Mouse (Mus musculus): ENCODE measurements around the gene Acads. TPM values are rescaled to one million over a fixed set of nuclear protein-coding genes. Genes with fewer than 3 reads are reported as not detected.

The Acads gene
- polyA plus RNA-seq, 1 experiment: 30.6 TPM

- Histone ChIP-seq H3K4me1 (ENCODE audit: control insufficient read depth, insufficient read depth, insufficient read length) (no peaks in the 10 kb centered on the region; the same call in 1 of the 2 replicates), H3K36me3 (ENCODE audit: control insufficient read depth, insufficient read depth, low read length) (0 out of 2 replicates have a peak, but pooled peaks cover 1% of the 10 kb centered on the region), H3K27ac (ENCODE audit: insufficient read depth, low read length) (no peak overlapping the region), H3K4me3 (ENCODE audit: extremely low read depth, insufficient read depth, insufficient read length) (no peak overlapping the region), H3K27me3 (ENCODE audit: control insufficient read depth, insufficient read depth, low read length) (no peaks in the 10 kb centered on the region)
- no peak for TF ChIP-seq CTCF (IDR thresholded peaks at IDR 0.05; ENCODE audit: extremely low read depth, insufficient read depth, insufficient read length, insufficient replicate concordance)
- no peak for TF ChIP-seq POLR2A (IDR thresholded peaks at IDR 0.05; ENCODE audit: low read depth, low read length)
- no peak for DNase-seq (ENCODE audit: low read depth in 1 of 2, low spot score in 2 of 2)
- 74% methylated on average over 3 of the region's 3 CpGs for WGBS
These were observed 49.5 kb downstream of the Acads start for GRCm38 (mm10) chr5:115069611-115070010.

- no peak for DNase-seq (ENCODE audit: low read depth in 1 of 2, low spot score in 2 of 2)
- no peak for TF ChIP-seq CTCF (IDR thresholded peaks at IDR 0.05; ENCODE audit: extremely low read depth, insufficient read depth, insufficient read length, insufficient replicate concordance)
- TF ChIP-seq POLR2A (IDR thresholded peaks at IDR 0.05; ENCODE audit: low read depth, low read length): no peak
- Histone ChIP-seq H3K36me3 (ENCODE audit: control insufficient read depth, insufficient read depth, low read length) (peaks cover 4% of the 10 kb centered on the region; the same call in 1 of the 2 replicates), H3K4me1 (ENCODE audit: control insufficient read depth, insufficient read depth, insufficient read length) (no peaks in the 10 kb centered on the region; the same call in 1 of the 2 replicates), H3K27me3 (ENCODE audit: control insufficient read depth, insufficient read depth, low read length) (no peaks in the 10 kb centered on the region), H3K27ac (ENCODE audit: insufficient read depth, low read length) (no peak overlapping the region), H3K4me3 (ENCODE audit: extremely low read depth, insufficient read depth, insufficient read length) (no peak overlapping the region)
- WGBS: 66% methylated on average over 11 of the region's 11 CpGs
These were observed 50.3 kb downstream of the Acads start for GRCm38 (mm10) chr5:115068671-115069421.

GRCm38 (mm10) chr5:115066245-115066644 lies 52.9 kb downstream of the Acads start:
- Histone ChIP-seq H3K27me3 (ENCODE audit: control insufficient read depth, insufficient read depth, low read length) (no peaks in the 10 kb centered on the region), H3K36me3 (ENCODE audit: control insufficient read depth, insufficient read depth, low read length) (peaks cover 4% of the 10 kb centered on the region; the same call in 1 of the 2 replicates), H3K4me3 (ENCODE audit: extremely low read depth, insufficient read depth, insufficient read length) (no peak overlapping the region), H3K4me1 (ENCODE audit: control insufficient read depth, insufficient read depth, insufficient read length) (no peaks in the 10 kb centered on the region; the same call in 1 of the 2 replicates), H3K27ac (ENCODE audit: insufficient read depth, low read length) (no peak overlapping the region)
- WGBS: 66% methylated on average over 4 of the region's 4 CpGs
- DNase-seq (ENCODE audit: low read depth in 1 of 2, low spot score in 2 of 2): no peak
- no peak for TF ChIP-seq POLR2A (IDR thresholded peaks at IDR 0.05; ENCODE audit: low read depth, low read length)
- no peak for TF ChIP-seq CTCF (IDR thresholded peaks at IDR 0.05; ENCODE audit: extremely low read depth, insufficient read depth, insufficient read length, insufficient replicate concordance)

- Histone ChIP-seq H3K36me3 (ENCODE audit: control insufficient read depth, insufficient read depth, low read length) (peaks cover 4% of the 10 kb centered on the region; the same call in 1 of the 2 replicates), H3K4me1 (ENCODE audit: control insufficient read depth, insufficient read depth, insufficient read length) (peaks cover 6% of the 10 kb centered on the region; the same call in 1 of the 2 replicates), H3K27ac (ENCODE audit: insufficient read depth, low read length) (no peak overlapping the region), H3K27me3 (ENCODE audit: control insufficient read depth, insufficient read depth, low read length) (no peaks in the 10 kb centered on the region), H3K4me3 (ENCODE audit: extremely low read depth, insufficient read depth, insufficient read length) (no peak overlapping the region)
- 93% methylated on average over 7 of the region's 7 CpGs for WGBS
- TF ChIP-seq CTCF (IDR thresholded peaks at IDR 0.05; ENCODE audit: extremely low read depth, insufficient read depth, insufficient read length, insufficient replicate concordance) (no peak), POLR2A (IDR thresholded peaks at IDR 0.05; ENCODE audit: low read depth, low read length) (no peak)
- DNase-seq (ENCODE audit: low read depth in 1 of 2, low spot score in 2 of 2): no peak
These were observed 55.8 kb downstream of the Acads start for GRCm38 (mm10) chr5:115063391-115063790.

GRCm38 (mm10) chr5:115062566-115062965 lies 56.6 kb downstream of the Acads start:
- Histone ChIP-seq H3K4me3 (ENCODE audit: extremely low read depth, insufficient read depth, insufficient read length) (no peak overlapping the region), H3K27ac (ENCODE audit: insufficient read depth, low read length) (no peak overlapping the region), H3K27me3 (ENCODE audit: control insufficient read depth, insufficient read depth, low read length) (no peaks in the 10 kb centered on the region), H3K36me3 (ENCODE audit: control insufficient read depth, insufficient read depth, low read length) (peaks cover 4% of the 10 kb centered on the region; the same call in 1 of the 2 replicates), H3K4me1 (ENCODE audit: control insufficient read depth, insufficient read depth, insufficient read length) (peaks cover 7% of the 10 kb centered on the region; the same call in 1 of the 2 replicates)
- WGBS: 89% methylated on average over 1 of the region's 1 CpGs
- TF ChIP-seq POLR2A (IDR thresholded peaks at IDR 0.05; ENCODE audit: low read depth, low read length): no peak
- TF ChIP-seq CTCF (IDR thresholded peaks at IDR 0.05; ENCODE audit: extremely low read depth, insufficient read depth, insufficient read length, insufficient replicate concordance): no peak
- DNase-seq (ENCODE audit: low read depth in 1 of 2, low spot score in 2 of 2): no peak

- 84% methylated on average over 3 of the region's 3 CpGs for WGBS
- Histone ChIP-seq H3K4me1 (ENCODE audit: control insufficient read depth, insufficient read depth, insufficient read length) (peaks cover 11% of the 10 kb centered on the region; the same call in 1 of the 2 replicates), H3K36me3 (ENCODE audit: control insufficient read depth, insufficient read depth, low read length) (peaks cover 4% of the 10 kb centered on the region; the same call in 1 of the 2 replicates), H3K27me3 (ENCODE audit: control insufficient read depth, insufficient read depth, low read length) (no peaks in the 10 kb centered on the region), H3K4me3 (ENCODE audit: extremely low read depth, insufficient read depth, insufficient read length) (no peak overlapping the region), H3K27ac (ENCODE audit: insufficient read depth, low read length) (no peak overlapping the region)
- no peak for TF ChIP-seq POLR2A (IDR thresholded peaks at IDR 0.05; ENCODE audit: low read depth, low read length)
- no peak for TF ChIP-seq CTCF (IDR thresholded peaks at IDR 0.05; ENCODE audit: extremely low read depth, insufficient read depth, insufficient read length, insufficient replicate concordance)
- no peak for DNase-seq (ENCODE audit: low read depth in 1 of 2, low spot score in 2 of 2)
These were observed 58.2 kb downstream of the Acads start for GRCm38 (mm10) chr5:115060977-115061376.

Other genes with a start within 250 kb of the Acads start
- 5.6 and 5.8 TPM in 2 replicates for gene Oasl2, start 222.4 kb downstream of the Acads start, polyA plus RNA-seq (2012; rRNA removed)
- 10.1 and 12.6 TPM in 2 replicates for gene Oasl1, start 196.1 kb downstream of the Acads start, polyA plus RNA-seq (2012; rRNA removed)
- gene 2210016L21Rik, start 177.2 kb downstream of the Acads start, polyA plus RNA-seq (2012; rRNA removed): 17.9 and 19.3 TPM in 2 replicates
- 0.20 and 0.22 TPM in 2 replicates for gene Hnf1a, start 148.3 kb downstream of the Acads start, polyA plus RNA-seq (2012; rRNA removed)
- 47.7 and 55.6 TPM in 2 replicates for gene Sppl3, start 108.2 kb downstream of the Acads start, polyA plus RNA-seq (2012; rRNA removed)
- gene Gm10401, start 21.1 kb downstream of the Acads start, polyA plus RNA-seq (2012; rRNA removed): not detected in 2 replicates
- gene Unc119b, start 15.6 kb upstream of the Acads start, polyA plus RNA-seq (2012; rRNA removed): 38.7 and 44.4 TPM in 2 replicates
- 39.1 and 44.0 TPM in 2 replicates for gene Mlec, start 38.8 kb upstream of the Acads start, polyA plus RNA-seq (2012; rRNA removed)
- gene Cabp1, start 75.0 kb upstream of the Acads start, polyA plus RNA-seq (2012; rRNA removed): 0.72 and 1.5 TPM in 2 replicates
- 55.6 and 85.5 TPM in 2 replicates for gene Pop5, start 116.5 kb upstream of the Acads start, polyA plus RNA-seq (2012; rRNA removed)
- 124 and 125 TPM in 2 replicates for gene Rnf10, start 153.6 kb upstream of the Acads start, polyA plus RNA-seq (2012; rRNA removed)
- gene Coq5, start 160.3 kb upstream of the Acads start, polyA plus RNA-seq (2012; rRNA removed): 6.3 and 6.6 TPM in 2 replicates
- 135 and 214 TPM in 2 replicates for gene Dynll1, start 181.7 kb upstream of the Acads start, polyA plus RNA-seq (2012; rRNA removed)
- 57.8 and 102 TPM in 2 replicates for gene Srsf9, start 207.8 kb upstream of the Acads start, polyA plus RNA-seq (2012; rRNA removed)
- gene Gatc, start 221.8 kb upstream of the Acads start, polyA plus RNA-seq (2012; rRNA removed): 4.9 and 5.8 TPM in 2 replicates
- gene Triap1, start 221.9 kb upstream of the Acads start, polyA plus RNA-seq (2012; rRNA removed): 5.7 and 7.5 TPM in 2 replicates
- 777 and 1,352 TPM in 2 replicates for gene Cox6a1, start 229.6 kb upstream of the Acads start, polyA plus RNA-seq (2012; rRNA removed)